Mouse (Mus musculus) small intestine, adult 2 months (tissue): Measurements from ENCODE around the gene Dcst2.

Source experiments
- CTCF ChIP-seq: fragments of 200-500 bp; IDR thresholded peaks from 2 replicates; pipeline ENCODE4 v1.5.1; 2012; ENCODE audit warnings: low read depth, mild to moderate bottlenecking, control low read depth, inconsistent platforms, low read length, moderate library complexity, mixed read lengths; ENCODE audit not compliant: insufficient replicate concordance, insufficient read length; ENCODE audit errors: extremely low read depth
- POLR2A ChIP-seq: fragments of 200-500 bp; IDR thresholded peaks from 2 replicates; pipeline ENCODE4 v1.6.1; 2012; ENCODE audit warnings: low read depth, mild to moderate bottlenecking, control low read depth, inconsistent platforms, low read length, moderate library complexity

GRCm38 (mm10) chr3:89420421-89420820 lies 58.6 kb downstream of the Dcst2 start:
- TF ChIP-seq POLR2A = no peak
- no peak for TF ChIP-seq CTCF
